Mouse (Mus musculus) forebrain, embryonic 14.5 days (tissue): ENCODE data around the gene Ehd3. TPM values are rescaled to one million over a fixed set of nuclear protein-coding genes. Genes with fewer than 3 reads are reported as not detected.
"Not testable (repeated sequence)": the region's sequence is repeated elsewhere in the genome, so short reads cannot be mapped to it uniquely, and the experiment has no call there.

Source experiments
- ATAC-seq: fragments of 200-750 bp; cut with Nextera tagmentation; 2 replicates; pipeline ENCODE4 v1.8.0; 2017; ENCODE audit warnings: mild to moderate bottlenecking, moderate library complexity
- DNase-seq: peaks from one replicate; pipeline ENCODE4 v3.0.0-alpha.2; 2015; ENCODE audit warnings: low spot score
- H3K27ac ChIP-seq: fragments of 300-500 bp; sonication (generic); 2 replicates; pipeline ENCODE4 v1.5.1; 2014; ENCODE audit warnings: low read depth, mild to moderate bottlenecking, control low read depth, low read length, moderate library complexity
- H3K27me3 ChIP-seq: fragments of 300-500 bp; sonication (generic); replicated peaks from 2 replicates; pipeline ENCODE4 v1.6.1; 2014; ENCODE audit warnings: low read length, control low read depth, mixed read lengths; ENCODE audit not compliant: control insufficient read depth, insufficient read depth
- H3K36me3 ChIP-seq: fragments of 300-500 bp; sonication (generic); 2 replicates; pipeline ENCODE4 v1.6.1; 2014; ENCODE audit warnings: low read length, control low read depth; ENCODE audit not compliant: control insufficient read depth, insufficient read depth
- H3K4me1 ChIP-seq: fragments of 300-500 bp; sonication (generic); 2 replicates; pipeline ENCODE4 v1.6.1; 2014; ENCODE audit warnings: antibody characterized with exemption, low read length, control low read depth; ENCODE audit not compliant: control insufficient read depth, insufficient read depth
- H3K4me2 ChIP-seq: fragments of 300-500 bp; sonication (generic); 2 replicates; pipeline ENCODE4 v1.6.1; 2014; ENCODE audit warnings: mild to moderate bottlenecking, control low read depth, low read length
- H3K4me3 ChIP-seq: fragments of 300-500 bp; sonication (generic); 2 replicates; pipeline ENCODE4 v1.5.1; 2014; ENCODE audit warnings: low read depth, low read length, control low read depth
- H3K9ac ChIP-seq: fragments of 300-500 bp; sonication (generic); 2 replicates; pipeline ENCODE4 v1.6.1; 2014; ENCODE audit warnings: mild to moderate bottlenecking, low read length, control low read depth, moderate library complexity
- H3K9me3 ChIP-seq: fragments of 300-500 bp; sonication (generic); replicated peaks from 2 replicates; pipeline ENCODE4 v1.6.1; 2016; ENCODE audit warnings: low read length, control low read depth, mixed read lengths; ENCODE audit not compliant: control insufficient read depth
- WGBS: fragments of 180-500 bp; shearing (Covaris S2); extraction: QIAGEN DNeasy Blood & Tissue Kit; methylation state at CpG from one replicate; pipeline ENCODE4 v1.1.7; 2014; 5-methylcytosine and 5-hydroxymethylcytosine counted together
- polyA plus RNA-seq: library from polyadenylated mRNA; unstranded; fragments of >200 nt; fragmentation: Nextera tagmentation; extraction: Ambion mirVana; gene quantifications from 2 replicates; pipeline ENCODE4 v1.2.1, GENCODE M21; 2014

The Ehd3 gene
- polyA plus RNA-seq, 1 experiment from 2014 or later, result 8.4 TPM

GRCm38 (mm10) chr17:73836601-73837000 lies 32.7 kb downstream of the Ehd3 start:
- 96% methylated on average over 3 of the region's 3 CpGs for WGBS
- Histone ChIP-seq H3K4me1 (no peaks in the 10 kb centered on the region), H3K36me3 (no peaks in the 10 kb centered on the region), H3K4me2 (no peak overlapping the region), H3K9me3 (no peaks in the 10 kb centered on the region), H3K9ac (no peak overlapping the region), H3K4me3 (no peak overlapping the region), H3K27ac (no peak overlapping the region), H3K27me3 (no peaks in the 10 kb centered on the region)
- ATAC-seq, result no peak
- no peak for DNase-seq

- no peak overlapping the region for H3K4me2 ChIP-seq
Measured at GRCm38 (mm10) chr17:73837244-73837643, 33.3 kb downstream of the Ehd3 start.

GRCm38 (mm10) chr17:73839086-73839835 lies 35.3 kb downstream of the Ehd3 start:
- H3K4me1 ChIP-seq, result no peaks in the 10 kb centered on the region

More at GRCm38 (mm10) chr17:73837244-73837643, 33.3 kb downstream of the Ehd3 start:
- Histone ChIP-seq H3K4me3 (no peak overlapping the region), H3K36me3 (no peaks in the 10 kb centered on the region), H3K9me3 (no peaks in the 10 kb centered on the region), H3K27me3 (no peaks in the 10 kb centered on the region), H3K27ac (no peak overlapping the region), H3K9ac (no peak overlapping the region), H3K4me1 (no peaks in the 10 kb centered on the region)
- no peak for DNase-seq
- no peak for ATAC-seq
- WGBS, result 93% methylated on average over 4 of the region's 4 CpGs

GRCm38 (mm10) chr17:73839876-73840275 lies 35.9 kb downstream of the Ehd3 start:
- H3K4me3 ChIP-seq, H3K9me3 ChIP-seq, H3K9ac ChIP-seq, H3K27me3 ChIP-seq, H3K4me2 ChIP-seq, ATAC-seq, H3K4me1 ChIP-seq, H3K27ac ChIP-seq, H3K36me3 ChIP-seq: not testable (repeated sequence)
- peak; percentile 16 for DNase-seq
- WGBS, result 33% methylated on average over 1 of the region's 1 CpGs

More at GRCm38 (mm10) chr17:73839086-73839835, 35.3 kb downstream of the Ehd3 start:
- 40% methylated on average over 3 of the region's 3 CpGs for WGBS
- no peak for ATAC-seq
- H3K36me3 ChIP-seq, result no peaks in the 10 kb centered on the region
- H3K9me3 ChIP-seq, result no peaks in the 10 kb centered on the region
- H3K4me3 ChIP-seq, result no peak overlapping the region
- no peak for DNase-seq
- no peak overlapping the region for H3K4me2 ChIP-seq
- no peaks in the 10 kb centered on the region for H3K27me3 ChIP-seq
- no peak overlapping the region for H3K27ac ChIP-seq
- H3K9ac ChIP-seq, result no peak overlapping the region

GRCm38 (mm10) chr17:73842963-73843362 lies 39.0 kb downstream of the Ehd3 start:
- Histone ChIP-seq H3K9ac (no peak overlapping the region), H3K27me3 (no peaks in the 10 kb centered on the region), H3K9me3 (no peaks in the 10 kb centered on the region), H3K27ac (no peak overlapping the region), H3K4me2 (no peak overlapping the region), H3K4me3 (no peak overlapping the region), H3K4me1 (no peaks in the 10 kb centered on the region), H3K36me3 (no peaks in the 10 kb centered on the region)
- no peak for DNase-seq
- ATAC-seq, result no peak
- WGBS, result 89% methylated on average over 1 of the region's 1 CpGs

- whole genome bisulfite sequencing, result 84% methylated on average over 3 of the region's 3 CpGs
- H3K27me3 ChIP-seq, result no peaks in the 10 kb centered on the region
- no peak overlapping the region for H3K4me3 ChIP-seq
- DNase-seq (no peak), ATAC-seq (no peak)
- H3K36me3 ChIP-seq, result no peaks in the 10 kb centered on the region
- no peak overlapping the region for H3K27ac ChIP-seq
- H3K4me1 ChIP-seq, result no peaks in the 10 kb centered on the region
- no peak overlapping the region for H3K9ac ChIP-seq
- no peak overlapping the region for H3K4me2 ChIP-seq
- no peaks in the 10 kb centered on the region for H3K9me3 ChIP-seq
Measured at GRCm38 (mm10) chr17:73845632-73846031, 41.7 kb downstream of the Ehd3 start.

GRCm38 (mm10) chr17:73847399-73847798 lies 43.5 kb downstream of the Ehd3 start:
- Histone ChIP-seq H3K4me2 (no peak overlapping the region), H3K4me1 (no peaks in the 10 kb centered on the region), H3K27me3 (no peaks in the 10 kb centered on the region), H3K9me3 (no peaks in the 10 kb centered on the region), H3K27ac (no peak overlapping the region), H3K36me3 (no peaks in the 10 kb centered on the region), H3K9ac (no peak overlapping the region), H3K4me3 (no peak overlapping the region)
- DNase-seq (no peak), ATAC-seq (no peak)
- WGBS, result 93% methylated on average over 1 of the region's 1 CpGs

- Histone ChIP-seq H3K9ac (no peak overlapping the region), H3K4me1 (no peaks in the 10 kb centered on the region), H3K9me3 (no peaks in the 10 kb centered on the region), H3K27me3 (no peaks in the 10 kb centered on the region), H3K36me3 (no peaks in the 10 kb centered on the region), H3K4me2 (no peak overlapping the region), H3K4me3 (no peak overlapping the region), H3K27ac (no peak overlapping the region)
- DNase-seq (no peak), ATAC-seq (no peak)
- 90% methylated on average over 11 of the region's 11 CpGs for WGBS
Measured at GRCm38 (mm10) chr17:73853041-73853440, 49.1 kb downstream of the Ehd3 start.

- DNase-seq, result no peak
Measured at GRCm38 (mm10) chr17:73853717-73854116, 49.8 kb downstream of the Ehd3 start.

More at GRCm38 (mm10) chr17:73853717-73854116, 49.8 kb downstream of the Ehd3 start:
- Histone ChIP-seq H3K36me3 (no peaks in the 10 kb centered on the region), H3K4me3 (no peak overlapping the region), H3K9me3 (no peaks in the 10 kb centered on the region), H3K27ac (no peak overlapping the region), H3K4me2 (no peak overlapping the region), H3K4me1 (no peaks in the 10 kb centered on the region), H3K9ac (no peak overlapping the region), H3K27me3 (no peaks in the 10 kb centered on the region)
- 60% methylated on average over 4 of the region's 4 CpGs for WGBS
- ATAC-seq, result no peak
